Comparison of ENCODE assay signal across 15 mouse cellular contexts in genomic region chr2:144005166-144005955, GRCm38 (mm10). TPM values are rescaled to one million over a fixed set of nuclear protein-coding genes. Genes with fewer than 3 reads are reported as not detected.
DNase-seq lines count a peak whose midpoint lies in the region; ATAC-seq lines count a peak whose summit lies in the region.
"Had no signal": no experiment of that assay in that cellular context is flagged by ENCODE, and none has a peak within 500 bp of the region (broad histone marks: within the 10 kb centered on the region; RNA-seq: fewer than 3 reads in every experiment).

No protein-coding gene starts in this region.

- H3K9me3 ChIP-seq in kidney, embryonic 16.5 days (ENCODE audit: low read length): no peaks in the 10 kb centered on the region
- H3K9me3 ChIP-seq in kidney, embryonic 14.5 days (ENCODE audit: control insufficient read depth, low read length): no peaks in the 10 kb centered on the region
- no peaks in the 10 kb centered on the region for H3K9me3 ChIP-seq in midbrain, embryonic 16.5 days (replicated peaks; ENCODE audit: control insufficient read depth, low read length, poor library complexity, severe bottlenecking)
- H3K9me3 ChIP-seq: hindbrain, embryonic 13.5 days; neural tube, embryonic 15.5 days had no signal

- H3K27ac ChIP-seq in kidney, embryonic 16.5 days (ENCODE audit: low read length): peak overlapping the region; percentile 8; the same call in 1 of the 2 replicates
- H3K27ac ChIP-seq in kidney, embryonic 14.5 days (ENCODE audit: low read depth, low read length): no peak overlapping the region
- no peak overlapping the region for H3K27ac ChIP-seq in midbrain, embryonic 16.5 days (ENCODE audit: low read length)
- H3K27ac ChIP-seq: hindbrain, embryonic 13.5 days; neural tube, embryonic 15.5 days had no signal

- WGBS in kidney, embryonic 16.5 days: 66% methylated on average over 6 of the region's 6 CpGs
- WGBS in kidney, embryonic 14.5 days: 60% methylated on average over 6 of the region's 6 CpGs
- 88% methylated on average over 6 of the region's 6 CpGs for WGBS in midbrain, embryonic 16.5 days

- no peaks in the 10 kb centered on the region for H3K27me3 ChIP-seq in kidney, embryonic 16.5 days (ENCODE audit: insufficient read depth, low read length)
- no peaks in the 10 kb centered on the region for H3K27me3 ChIP-seq in kidney, embryonic 14.5 days (ENCODE audit: control insufficient read depth, insufficient read depth, low read length)
- H3K27me3 ChIP-seq in midbrain, embryonic 16.5 days (ENCODE audit: control insufficient read depth, insufficient read depth, low read depth, low read length): no peaks in the 10 kb centered on the region
- H3K27me3 ChIP-seq: hindbrain, embryonic 13.5 days; neural tube, embryonic 15.5 days had no signal

- ATAC-seq in kidney, embryonic 16.5 days (ENCODE audit: low FRiP score, low TSS enrichment): no peak
- ATAC-seq in kidney, embryonic 14.5 days (ENCODE audit: low FRiP score, low TSS enrichment): no peak
- ATAC-seq in midbrain, embryonic 16.5 days: no peak

- peak; percentile 44 for DNase-seq in fibroblast of lung, adult 2 months (ENCODE audit: low read depth)
- DNase-seq in heart, postnatal 4 days: peak; percentile 71
- DNase-seq in lung, postnatal 14 days: peak; percentile 68
- DNase-seq in yolk sac, embryonic 10.5 days (ENCODE audit: low spot score): no peak
- DNase-seq in T-cell, adult 2 months (ENCODE audit: low spot score): no peak
- DNase-seq: cerebellum, adult 9-10 months had no signal

- no peak overlapping the region for H3K9ac ChIP-seq in kidney, embryonic 16.5 days (replicated peaks; ENCODE audit: low read length)
- no peak overlapping the region for H3K9ac ChIP-seq in kidney, embryonic 14.5 days (ENCODE audit: low read depth, low read length)
- H3K9ac ChIP-seq in midbrain, embryonic 16.5 days (ENCODE audit: low read depth, low read length): no peak overlapping the region
- H3K9ac ChIP-seq: hindbrain, embryonic 13.5 days; neural tube, embryonic 15.5 days had no signal

- H3K4me3 ChIP-seq in kidney, embryonic 16.5 days (ENCODE audit: low read length): no peak overlapping the region
- no peak overlapping the region for H3K4me3 ChIP-seq in kidney, embryonic 14.5 days (ENCODE audit: low read length)
- no peak overlapping the region for H3K4me3 ChIP-seq in midbrain, embryonic 16.5 days (ENCODE audit: low read depth, low read length)
- H3K4me3 ChIP-seq: hindbrain, embryonic 13.5 days; neural tube, embryonic 15.5 days had no signal

- peaks cover 69% of the 10 kb centered on the region for H3K4me1 ChIP-seq in kidney, embryonic 16.5 days (ENCODE audit: insufficient read depth, low read length)
- peaks cover 37% of the 10 kb centered on the region for H3K4me1 ChIP-seq in kidney, embryonic 14.5 days (ENCODE audit: control insufficient read depth, insufficient read depth, low read length)
- H3K4me1 ChIP-seq in midbrain, embryonic 16.5 days (ENCODE audit: control insufficient read depth, insufficient read depth, low read length): peaks cover 10% of the 10 kb centered on the region

- H3K4me2 ChIP-seq in kidney, embryonic 16.5 days (replicated peaks; ENCODE audit: low read depth, low read length): no peak overlapping the region
- H3K4me2 ChIP-seq in kidney, embryonic 14.5 days (replicated peaks; ENCODE audit: low read depth, low read length): no peak overlapping the region
- no peak overlapping the region for H3K4me2 ChIP-seq in midbrain, embryonic 16.5 days (ENCODE audit: low read length)
- H3K4me2 ChIP-seq: hindbrain, embryonic 13.5 days; neural tube, embryonic 15.5 days had no signal

- 0 out of 2 replicates have a peak, but pooled peaks cover 2% of the 10 kb centered on the region for H3K36me3 ChIP-seq in kidney, embryonic 16.5 days (ENCODE audit: insufficient read depth, low read length)
- H3K36me3 ChIP-seq in kidney, embryonic 14.5 days (ENCODE audit: control insufficient read depth, insufficient read depth, low read length): peaks cover 6% of the 10 kb centered on the region; the same call in 1 of the 2 replicates
- no peaks in the 10 kb centered on the region for H3K36me3 ChIP-seq in midbrain, embryonic 16.5 days (ENCODE audit: control insufficient read depth, insufficient read depth, low read length)
- H3K36me3 ChIP-seq: hindbrain, embryonic 13.5 days; neural tube, embryonic 15.5 days had no signal

RNA-seq across cellular contexts. Expression of gene Rrbp1, which starts 5.7 kb away (rescaled TPM):
- 66.7 and 78.0 TPM in 2 replicates for polyA plus RNA-seq in kidney, embryonic 16.5 days (2015; fragmentation: Nextera tagmentation; extraction: Ambion mirVana)
- polyA plus RNA-seq in kidney, embryonic 14.5 days (2014; fragmentation: Nextera tagmentation; extraction: Ambion mirVana): 95.4 and 97.1 TPM in 2 replicates
- total RNA-seq in heart, postnatal 4 days (2021): 100 to 1,000 TPM; 181 to 182 TPM
- polyA plus RNA-seq in midbrain, embryonic 16.5 days (2015; fragmentation: Nextera tagmentation; extraction: Ambion mirVana): 23.8 and 24.1 TPM in 2 replicates

RNA-seq across cellular contexts. Expression of gene Banf2, which starts 27.5 kb away (rescaled TPM):
- not detected in 2 replicates for polyA plus RNA-seq in kidney, embryonic 16.5 days (2015; fragmentation: Nextera tagmentation; extraction: Ambion mirVana)
- not detected in 2 replicates for polyA plus RNA-seq in kidney, embryonic 14.5 days (2014; fragmentation: Nextera tagmentation; extraction: Ambion mirVana)
- not detected for total RNA-seq in heart, postnatal 4 days (2021)
- not detected in 2 replicates for polyA plus RNA-seq in midbrain, embryonic 16.5 days (2015; fragmentation: Nextera tagmentation; extraction: Ambion mirVana)
- total RNA-seq: adrenal gland, postnatal 4 days; ES-E14; layer of hippocampus, postnatal 10 days; megakaryocyte-erythroid progenitor cell, adult 5-6 weeks had no signal
- polyA plus RNA-seq: hindbrain, embryonic 13.5 days; neural tube, embryonic 15.5 days had no signal

Comparison
In these comparisons a context has a peak if more than half of its experiments do, and no peak if none do; other contexts are left out.
1. DNase-seq: peak in fibroblast of lung, adult 2 months (single experiment), heart, postnatal 4 days (single experiment) and lung, postnatal 14 days (single experiment); none in yolk sac, embryonic 10.5 days (single experiment) and T-cell, adult 2 months (single experiment).